Mouse (Mus musculus) left cerebral cortex, adult 9 months (tissue): ENCODE results near the gene Eepd1.
A peak's percentile ranks its signal among the peaks of the same experiment; 100 is the strongest.
"Not testable (repeated sequence)": the region's sequence is repeated elsewhere in the genome, so short reads cannot be mapped to it uniquely, and the experiment has no call there.

ENCODE experiments used
- DNase-seq, 2 experiments: peaks; one replicate each; pipeline ENCODE4 v3.0.0; 2022; ENCODE audit warnings: low spot score in 2 of 2

Eepd1 gene

GRCm38 (mm10) chr9:25481344-25482095, at the start of gene Eepd1:
Gene Eepd1 (plus strand): TSS chr9:25481547.
- DNase-seq, result peak; percentile 82 to 93

GRCm38 (mm10) chr9:25438836-25439235, 42.5 kb upstream of the Eepd1 start:
- DNase-seq, result no peak

GRCm38 (mm10) chr9:25440046-25440445, 41.3 kb upstream of the Eepd1 start:
- DNase-seq, result not testable (repeated sequence)

GRCm38 (mm10) chr9:25442041-25442440, 39.3 kb upstream of the Eepd1 start:
- peak in 1 of 2 experiments; percentile 18 for DNase-seq

- peak in 1 of 2 experiments; percentile 26 for DNase-seq
Observed at GRCm38 (mm10) chr9:25443029-25443428, 38.3 kb upstream of the Eepd1 start.

- DNase-seq, result no peak
Observed at GRCm38 (mm10) chr9:25443546-25443945, 37.8 kb upstream of the Eepd1 start.

- DNase-seq, result no peak
Observed at GRCm38 (mm10) chr9:25450394-25450793, 31.0 kb upstream of the Eepd1 start.

GRCm38 (mm10) chr9:25455027-25455426, 26.3 kb upstream of the Eepd1 start:
- DNase-seq, result no peak

GRCm38 (mm10) chr9:25460835-25461555, 20.4 kb upstream of the Eepd1 start:
- no peak for DNase-seq

- DNase-seq, result no peak
Observed at GRCm38 (mm10) chr9:25464305-25464704, 17.0 kb upstream of the Eepd1 start.

GRCm38 (mm10) chr9:25479392-25480020, 1.8 kb upstream of the Eepd1 start:
- DNase-seq, result no peak

GRCm38 (mm10) chr9:25480676-25481075, 671 bp upstream of the Eepd1 start:
- no peak for DNase-seq

GRCm38 (mm10) chr9:25482322-25482998, 1.1 kb downstream of the Eepd1 start:
- DNase-seq, result no peak

GRCm38 (mm10) chr9:25482999-25483347, 1.6 kb downstream of the Eepd1 start:
- DNase-seq, result no peak

GRCm38 (mm10) chr9:25483931-25484618, 2.7 kb downstream of the Eepd1 start:
- DNase-seq, result no peak

GRCm38 (mm10) chr9:25484619-25484986, 3.3 kb downstream of the Eepd1 start:
- DNase-seq, result no peak

GRCm38 (mm10) chr9:25485006-25485405, 3.7 kb downstream of the Eepd1 start:
- DNase-seq, result no peak

GRCm38 (mm10) chr9:25485406-25485805, 4.1 kb downstream of the Eepd1 start:
- no peak for DNase-seq

GRCm38 (mm10) chr9:25486246-25486807, 5.0 kb downstream of the Eepd1 start:
- no peak for DNase-seq

- DNase-seq, result no peak
Observed at GRCm38 (mm10) chr9:25487446-25488110, 6.2 kb downstream of the Eepd1 start.

GRCm38 (mm10) chr9:25488581-25488980, 7.2 kb downstream of the Eepd1 start:
- no peak for DNase-seq
